Mouse (Mus musculus) brain, embryonic 14.5 days (tissue): Measurements from ENCODE around the gene Tepsin.

Source experiments
- CTCF ChIP-seq: fragments of 200-500 bp; IDR thresholded peaks from 2 replicates; pipeline ENCODE4 v1.5.1; 2012; ENCODE audit warnings: inconsistent platforms, mild to moderate bottlenecking, moderate library complexity, borderline replicate concordance; ENCODE audit not compliant: insufficient read depth, insufficient read length; ENCODE audit errors: extremely low read depth
- POLR2A ChIP-seq: fragments of 200-500 bp; IDR thresholded peaks from 2 replicates; pipeline ENCODE4 v1.6.1; 2012; ENCODE audit warnings: mild to moderate bottlenecking, inconsistent platforms, borderline replicate concordance; ENCODE audit not compliant: poor library complexity, insufficient read depth, insufficient read length, severe bottlenecking; ENCODE audit errors: extremely low read depth

GRCm38 (mm10) chr11:120134847-120135530 is 36.5 kb upstream of the Tepsin start:
- TF ChIP-seq CTCF, result no peak
- no peak for TF ChIP-seq POLR2A
